Mouse (Mus musculus): ENCODE measurements around the gene Ctsj. TPM values are rescaled to one million over a fixed set of nuclear protein-coding genes. Genes with fewer than 3 reads are reported as not detected.

The Ctsj gene
- not detected for polyA plus RNA-seq (2017; shearing (Covaris generic))

DNA sequence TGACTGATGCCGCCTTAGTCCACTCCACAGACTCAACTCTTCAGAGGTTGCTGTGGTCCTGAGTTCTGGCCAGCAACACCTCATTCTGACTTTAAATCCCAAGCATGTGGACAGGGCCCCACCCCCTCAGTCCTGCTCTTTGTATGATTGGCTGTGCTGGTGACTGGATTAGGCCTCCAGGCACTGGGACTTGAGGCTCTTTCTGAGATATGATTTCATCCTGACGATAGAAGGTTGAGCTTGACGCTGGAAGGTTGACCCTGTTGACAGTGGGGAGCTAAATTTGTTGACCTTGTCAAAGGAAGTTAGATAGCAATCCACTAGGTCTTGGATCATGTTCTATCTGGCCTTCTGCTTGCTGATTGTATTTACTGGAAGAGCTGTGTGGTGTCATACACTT, at the start of gene Ctsj:
Ctsj (minus strand) TSS at position 101 of the 400 bp plus-strand sequence.

GRCm38 (mm10) chr13:61040531-61040930, 34.8 kb upstream of the Ctsj start, which contains the start of gene Ctsq:
TSS of gene Ctsq (minus strand) at chr13:61040631.

Other genes starting within 250 kb of the Ctsj start
- not detected for gene BC051665, start 219.6 kb downstream of the Ctsj start, polyA plus RNA-seq (2017; shearing (Covaris generic))
- not detected for gene Ctsll3, start 203.1 kb downstream of the Ctsj start, polyA plus RNA-seq (2017; shearing (Covaris generic))
- 2.3 TPM for gene 4930486L24Rik, start 141.5 kb downstream of the Ctsj start, polyA plus RNA-seq (2017; shearing (Covaris generic))
- not detected for gene Gm49392, start 109.1 kb downstream of the Ctsj start, polyA plus RNA-seq (2017; shearing (Covaris generic))
- gene Ctla2b, start 108.5 kb downstream of the Ctsj start, polyA plus RNA-seq (2017; shearing (Covaris generic)) = 3.7 TPM
- not detected for gene Tpbpb, start 101.1 kb downstream of the Ctsj start, polyA plus RNA-seq (2017; shearing (Covaris generic))
- not detected for gene Gm49393, start 70.4 kb downstream of the Ctsj start, polyA plus RNA-seq (2017; shearing (Covaris generic))
- gene Gm49391, start 69.4 kb downstream of the Ctsj start, polyA plus RNA-seq (2017; shearing (Covaris generic)) = not detected
- gene Ctla2a, start 69.3 kb downstream of the Ctsj start, polyA plus RNA-seq (2017; shearing (Covaris generic)) = 38.3 TPM
- gene Tpbpa, start 64.0 kb downstream of the Ctsj start, polyA plus RNA-seq (2017; shearing (Covaris generic)) = not detected
- not detected for gene Ctsq, start 34.7 kb upstream of the Ctsj start, polyA plus RNA-seq (2017; shearing (Covaris generic))
- not detected for gene Ctsr, start 158.3 kb upstream of the Ctsj start, polyA plus RNA-seq (2017; shearing (Covaris generic))
- gene Cts6, start 197.5 kb upstream of the Ctsj start, polyA plus RNA-seq (2017; shearing (Covaris generic)) = not detected
- gene Cts8, start 249.4 kb upstream of the Ctsj start, polyA plus RNA-seq (2017; shearing (Covaris generic)) = not detected

Data from naive thymus-derived CD4-positive, alpha-beta T cell, adult 5 months (primary cell).